Mouse (Mus musculus) layer of hippocampus, adult 18-20 months (tissue): ENCODE data around the gene Tmem198. TPM values are rescaled to one million over a fixed set of nuclear protein-coding genes. Genes with fewer than 3 reads are reported as not detected.

Experiments used
- DNase-seq, 2 experiments: peaks; one replicate each; pipeline ENCODE4 v3.0.0; 2022; ENCODE audit warnings: low spot score in 2 of 2
- total RNA-seq, 2 experiments: library from RNA; stranded (reverse); gene quantifications; 2 replicates each; pipeline ENCODE4 v1.2.3; 2021

The Tmem198 gene
- total RNA-seq, 2 experiments from 2014 or later: 68.6 to 70.6 TPM

DNA sequence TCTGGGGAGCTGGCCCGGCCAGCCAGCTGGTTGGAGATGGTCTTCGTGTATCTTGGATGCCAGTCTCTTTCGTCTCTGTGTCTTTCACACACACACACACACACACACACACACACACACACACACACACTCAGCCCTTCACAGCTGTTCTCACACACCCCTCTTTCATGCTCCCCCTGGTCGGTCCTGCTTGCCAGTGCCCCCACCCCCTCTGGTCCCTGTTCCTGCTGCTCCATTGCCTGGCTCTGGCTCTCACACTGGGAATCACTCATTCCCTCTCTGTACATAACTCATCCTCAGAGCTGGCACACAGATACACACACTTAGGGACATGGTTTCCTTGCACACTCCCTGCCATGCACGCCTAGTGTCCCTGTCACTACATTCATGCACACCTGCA, 27.4 kb upstream of the Tmem198 start:
- DNase-seq: no peak

DNA sequence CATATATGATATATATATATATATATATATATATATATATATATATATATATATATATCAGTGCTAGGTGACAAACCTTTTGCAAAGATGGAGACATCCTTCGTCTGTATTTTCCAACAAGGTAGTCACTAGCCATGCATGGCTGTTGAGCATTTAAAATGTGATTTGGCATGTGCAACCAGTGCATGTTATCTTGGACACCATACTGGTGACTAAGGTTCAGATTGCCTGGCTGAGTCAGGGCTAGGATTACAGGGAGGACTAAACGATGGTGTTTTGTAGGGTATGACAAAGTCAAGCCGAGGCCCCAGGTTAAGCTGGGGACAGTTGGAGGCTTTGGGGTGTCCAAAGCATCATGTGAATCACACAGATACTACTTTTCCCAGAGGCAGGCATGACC, 23.9 kb upstream of the Tmem198 start:
- DNase-seq: no peak

DNA sequence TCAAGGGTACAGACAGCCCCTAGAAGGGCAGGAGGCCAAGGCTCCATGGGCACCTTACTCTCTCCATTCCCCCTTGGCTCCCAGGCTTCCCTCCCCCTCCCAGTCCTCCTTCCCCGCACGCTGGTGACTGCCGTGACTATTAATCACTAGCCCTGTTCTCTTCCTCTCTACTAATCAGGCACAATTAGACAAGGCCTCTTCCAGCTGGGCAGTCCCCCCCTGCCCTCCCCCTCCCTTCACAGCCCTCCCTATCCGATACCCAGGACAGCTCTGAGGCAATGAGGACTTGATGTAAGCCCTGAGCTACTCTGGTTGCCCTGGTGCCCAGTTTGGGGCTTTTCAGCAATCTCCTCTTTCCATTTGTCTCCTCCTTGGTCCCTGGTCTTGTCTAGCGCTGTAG, 23.4 kb upstream of the Tmem198 start:
- no peak for DNase-seq

DNA sequence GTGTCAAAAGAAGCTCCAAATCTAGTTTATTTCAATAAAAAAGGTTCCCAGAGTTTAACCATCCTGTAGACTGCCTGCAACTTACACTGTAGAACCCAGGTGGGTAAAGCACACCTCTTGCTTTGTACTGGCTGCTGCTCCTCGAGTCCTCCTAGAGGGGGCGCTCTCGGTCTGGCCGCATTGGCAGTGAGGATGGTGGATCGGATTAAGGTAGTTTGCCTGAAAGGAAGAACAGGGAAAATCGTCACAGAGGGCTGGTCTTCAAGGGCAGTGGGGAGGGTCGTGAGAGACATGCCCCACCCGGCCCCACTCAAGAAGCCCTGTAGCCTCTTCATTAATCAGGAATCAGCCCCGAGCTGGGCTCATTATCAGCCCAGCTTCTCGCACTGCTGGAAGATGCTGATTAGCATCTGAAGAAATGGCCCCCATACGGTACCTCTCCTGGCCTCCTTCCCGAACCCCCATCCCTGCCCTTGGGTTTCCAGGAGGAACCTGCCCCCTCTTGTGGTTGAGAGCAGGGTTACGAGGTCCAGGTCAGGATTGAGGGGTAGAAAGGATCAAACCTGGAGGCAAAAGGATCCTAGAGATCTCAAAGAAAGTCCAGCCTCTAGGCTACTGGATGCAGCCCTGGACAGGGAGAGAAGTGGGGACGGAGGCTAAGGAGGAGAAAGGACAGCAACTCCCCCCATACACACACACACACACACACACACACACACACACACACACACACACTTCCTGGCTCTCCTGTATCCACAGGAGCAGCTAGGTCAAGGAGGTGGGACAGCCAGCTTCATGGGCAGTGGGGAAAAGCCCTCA, 22.4 kb upstream of the Tmem198 start:
- no peak for DNase-seq

DNA sequence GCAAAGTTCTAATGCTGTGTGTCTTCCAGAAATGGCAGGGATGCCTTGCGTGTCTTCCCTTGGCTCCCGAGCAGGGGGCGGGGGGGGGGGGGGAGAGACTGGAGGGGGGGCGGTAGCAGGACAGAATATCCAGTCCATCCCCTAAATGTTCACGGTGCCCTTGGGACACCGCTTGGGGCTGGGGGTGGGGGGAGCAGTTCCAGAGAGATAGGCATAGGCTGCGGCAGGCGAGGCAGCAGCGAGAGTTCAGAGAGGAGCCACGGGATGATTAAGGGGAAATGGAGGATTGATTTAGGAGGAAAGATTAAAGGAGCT, 21.7 kb upstream of the Tmem198 start:
- DNase-seq: no peak

DNA sequence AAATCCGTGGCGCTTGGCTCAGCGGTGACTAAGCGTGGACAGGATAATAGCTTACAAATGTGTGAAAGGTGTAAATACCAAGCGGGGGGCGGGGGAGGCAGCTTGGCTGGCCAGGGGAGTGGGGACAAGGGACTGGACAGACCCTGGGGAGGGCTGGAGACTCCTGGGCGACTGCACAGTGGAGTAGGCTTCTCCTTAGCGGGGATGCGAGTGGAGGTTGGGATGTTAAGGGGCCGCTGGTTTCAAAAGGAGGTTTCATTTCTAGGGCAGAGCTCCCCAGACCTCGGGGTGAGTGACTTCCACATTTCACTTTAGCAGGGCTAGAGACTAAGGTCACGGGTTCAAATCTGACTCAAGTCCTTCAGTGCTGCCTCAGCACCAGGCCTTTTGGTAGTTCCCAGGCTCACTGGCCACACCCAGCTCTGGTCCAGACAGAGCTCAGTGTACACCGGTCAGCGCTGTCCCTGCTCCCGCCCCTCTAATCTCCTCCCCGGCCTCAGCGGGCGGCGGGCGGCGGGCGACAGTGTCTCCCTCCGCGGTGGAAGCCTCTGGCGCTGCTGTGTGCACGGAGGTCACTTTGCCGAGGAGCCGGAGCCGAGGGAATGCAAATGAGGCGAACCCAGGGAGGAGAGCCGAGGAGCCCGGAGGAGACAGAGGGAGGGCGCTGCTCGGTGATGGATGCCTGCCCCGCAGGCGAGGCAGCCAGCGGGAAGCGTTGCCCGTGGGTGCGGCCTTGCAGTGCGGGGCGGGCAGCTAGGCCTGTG, 21.1 kb upstream of the Tmem198 start:
- peak in 1 of 2 experiments; percentile 41 for DNase-seq

DNA sequence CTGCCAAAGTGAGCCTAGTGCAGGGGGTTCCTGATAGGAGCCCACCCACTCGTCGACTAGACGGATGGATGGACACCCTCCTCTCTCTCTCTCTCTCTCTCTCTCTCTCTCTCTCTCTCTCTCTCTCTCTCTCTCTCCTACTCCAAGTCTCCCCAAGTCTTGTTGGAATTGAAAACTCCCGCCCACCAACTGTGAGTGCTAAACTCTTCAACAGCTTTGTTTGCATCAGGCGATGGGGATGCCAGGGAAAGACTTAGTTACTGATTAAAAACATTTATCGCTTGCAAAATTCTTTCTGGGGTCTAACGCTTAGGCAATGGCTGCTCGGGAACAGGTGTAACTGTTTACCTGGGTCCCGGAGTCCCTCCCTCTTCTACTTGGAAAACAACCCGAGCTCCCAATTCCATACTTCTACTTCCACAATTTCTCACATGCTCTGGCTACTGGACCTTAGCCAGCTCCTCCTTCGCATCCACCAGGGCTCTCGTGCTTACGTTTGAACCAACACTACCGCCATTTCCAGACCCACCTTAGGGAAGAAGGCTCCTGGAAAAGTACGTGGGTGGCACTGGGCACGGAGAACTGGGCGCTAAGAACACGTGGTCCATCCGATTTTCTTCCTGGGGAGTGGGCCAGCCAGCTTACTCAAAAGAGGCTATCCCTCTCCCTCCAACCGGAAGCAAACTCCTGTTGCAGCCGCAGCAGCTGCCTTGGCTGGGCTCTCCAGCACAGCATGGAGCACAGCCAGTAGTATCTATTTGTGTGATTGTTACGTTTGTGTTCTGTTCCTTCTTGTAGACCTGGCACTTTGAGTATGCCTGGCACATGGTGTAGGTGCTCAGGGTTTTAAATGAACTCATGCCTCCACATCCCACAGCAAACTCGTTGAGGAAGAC, 20.3 kb upstream of the Tmem198 start:
- peak; percentile 50 to 67 for DNase-seq

DNA sequence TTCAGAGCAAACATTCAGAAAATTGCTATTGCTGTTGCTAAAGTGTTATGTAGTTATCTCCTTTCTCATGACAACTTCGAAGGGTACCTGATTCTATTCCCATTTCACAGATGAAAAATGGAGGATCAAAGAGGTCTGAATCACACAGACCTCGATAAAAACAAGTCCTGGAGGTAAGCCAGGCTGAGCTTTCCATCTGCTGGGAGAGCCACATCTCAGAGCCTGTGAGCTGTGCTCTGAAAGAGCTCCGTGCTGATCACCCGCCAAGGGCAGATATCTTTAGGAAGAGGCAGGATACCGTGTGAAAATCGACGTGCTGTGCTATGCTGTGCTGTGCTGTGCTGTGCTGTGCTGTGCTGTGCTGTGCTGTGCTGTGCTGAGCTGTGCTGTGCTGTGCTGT, 19.0 kb upstream of the Tmem198 start:
- no peak for DNase-seq

DNA sequence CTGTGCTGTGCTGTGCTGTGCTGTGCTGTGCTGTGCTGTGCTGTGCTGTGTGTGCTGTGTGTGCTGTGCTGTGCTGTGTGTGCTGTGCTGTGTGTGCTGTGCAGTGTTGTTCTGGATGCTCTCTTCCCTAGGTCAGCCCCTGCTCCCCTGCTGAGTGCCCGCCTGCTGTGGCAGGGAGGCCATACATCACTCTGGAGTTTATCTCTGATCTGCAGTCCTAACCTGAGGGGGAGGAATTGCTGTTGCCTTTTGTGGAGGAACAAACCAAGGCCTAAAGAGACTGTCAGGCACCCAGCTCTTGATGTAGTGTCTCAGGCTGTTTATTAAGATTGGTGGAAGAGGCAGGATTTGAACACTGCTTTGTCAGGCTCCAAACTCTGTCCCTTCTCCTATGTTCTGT, 16.7 kb upstream of the Tmem198 start:
- DNase-seq: no peak

DNA sequence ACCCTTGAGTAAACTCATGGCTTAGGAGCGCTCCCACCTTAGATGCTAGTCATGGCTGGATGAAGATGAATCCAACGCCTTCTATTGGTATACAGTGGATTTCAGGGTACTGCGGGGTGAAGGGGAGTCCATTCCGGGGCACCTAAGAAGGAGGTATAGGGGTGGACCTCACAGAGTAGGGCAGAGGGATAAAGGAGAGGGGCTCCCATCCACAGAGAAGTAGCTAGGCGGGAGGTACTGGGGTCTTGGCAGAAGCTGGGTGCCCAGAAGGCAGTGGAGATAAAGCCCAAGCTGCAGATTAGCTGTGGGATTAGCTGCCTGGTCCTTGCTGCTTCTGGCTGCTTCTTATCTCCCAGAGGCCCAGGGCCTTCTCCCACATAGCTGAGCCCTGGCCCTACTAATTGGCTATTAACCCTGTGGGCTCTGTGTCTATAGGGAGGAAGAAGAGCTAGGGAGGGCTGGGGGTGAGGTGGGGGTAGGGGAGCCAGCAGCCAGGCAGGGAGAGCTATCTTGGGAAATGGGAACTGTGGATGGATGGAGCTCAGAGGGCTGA, 15.6 kb upstream of the Tmem198 start:
- no peak for DNase-seq

DNA sequence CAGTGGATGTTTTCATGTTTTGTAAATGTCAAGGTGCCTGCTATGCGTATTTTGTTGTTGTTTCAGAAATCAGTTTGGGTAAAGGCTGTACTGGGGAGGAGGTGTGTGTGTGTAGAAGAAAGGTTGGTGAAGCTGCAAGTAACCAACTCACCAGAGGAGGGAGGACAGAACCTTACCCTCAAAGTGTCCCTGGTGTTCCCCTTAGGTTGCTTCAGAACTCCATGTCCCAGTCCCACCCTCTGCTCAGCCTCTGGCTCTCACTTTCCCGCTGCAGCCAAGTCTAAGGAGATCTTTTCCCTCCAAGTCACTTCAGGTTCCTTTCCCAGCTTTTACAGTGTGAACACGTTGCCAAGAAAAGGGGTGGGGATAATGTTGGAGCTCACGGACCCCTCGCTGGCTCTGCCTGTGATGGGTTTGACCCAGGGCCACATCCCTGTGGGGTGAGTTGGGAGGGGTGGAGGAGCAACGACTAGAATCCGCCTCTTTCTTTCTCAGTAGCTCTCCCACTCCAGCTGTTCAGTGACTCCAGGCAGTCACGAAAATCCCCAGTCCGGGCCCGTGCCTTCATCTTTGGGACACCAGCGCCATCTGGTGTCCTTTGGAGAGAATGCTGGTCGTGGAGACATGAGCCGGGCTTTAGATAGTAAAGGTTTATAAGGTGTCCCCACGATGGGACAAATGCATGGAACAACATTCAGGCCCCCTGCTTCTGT, 12.0 kb upstream of the Tmem198 start:
- DNase-seq: peak; percentile 67 to 90

DNA sequence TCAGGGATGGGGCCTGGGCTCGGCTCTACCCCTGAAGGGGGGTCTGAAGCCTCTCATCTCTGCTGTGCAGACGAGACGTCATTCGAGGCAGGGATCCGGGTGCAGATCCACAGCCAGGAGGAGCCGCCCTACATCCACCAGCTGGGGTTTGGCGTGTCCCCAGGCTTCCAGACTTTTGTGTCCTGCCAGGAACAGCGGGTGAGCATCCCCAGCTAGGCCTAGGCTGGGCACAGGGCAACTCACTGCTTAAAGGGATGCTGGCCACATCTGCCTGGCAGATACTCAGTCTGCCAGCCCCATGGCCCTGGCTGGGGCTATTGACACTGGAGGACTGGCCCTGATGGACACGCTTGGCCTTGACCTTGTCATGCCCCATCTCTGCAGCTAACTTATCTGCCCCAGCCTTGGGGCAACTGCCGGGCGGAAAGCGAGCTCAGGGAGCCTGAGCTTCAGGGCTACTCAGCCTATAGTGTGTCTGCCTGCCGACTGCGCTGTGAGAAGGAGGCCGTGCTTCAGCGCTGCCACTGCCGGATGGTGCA, 10.0 kb upstream of the Tmem198 start:
- no peak for DNase-seq

DNA sequence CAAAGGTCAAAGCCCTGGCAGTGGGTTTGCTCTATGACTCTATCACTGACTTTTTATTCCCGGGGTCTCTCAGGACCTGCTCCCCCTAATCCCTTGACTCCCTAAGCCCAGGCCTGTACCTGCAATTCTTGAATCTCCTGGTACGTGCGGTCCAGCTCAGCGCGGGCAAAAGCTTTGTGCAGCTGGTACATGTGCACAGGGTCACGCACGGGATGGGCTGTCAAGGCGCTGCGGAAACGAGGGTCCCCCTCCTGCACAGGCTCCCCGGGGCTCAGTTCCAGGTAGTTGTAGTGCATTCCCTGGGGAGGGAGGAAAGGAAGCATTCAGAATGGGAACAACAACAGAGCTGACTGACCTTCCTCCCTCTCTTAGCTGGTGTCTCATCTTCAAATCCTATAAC, 2.9 kb upstream of the Tmem198 start:
- no peak for DNase-seq

DNA sequence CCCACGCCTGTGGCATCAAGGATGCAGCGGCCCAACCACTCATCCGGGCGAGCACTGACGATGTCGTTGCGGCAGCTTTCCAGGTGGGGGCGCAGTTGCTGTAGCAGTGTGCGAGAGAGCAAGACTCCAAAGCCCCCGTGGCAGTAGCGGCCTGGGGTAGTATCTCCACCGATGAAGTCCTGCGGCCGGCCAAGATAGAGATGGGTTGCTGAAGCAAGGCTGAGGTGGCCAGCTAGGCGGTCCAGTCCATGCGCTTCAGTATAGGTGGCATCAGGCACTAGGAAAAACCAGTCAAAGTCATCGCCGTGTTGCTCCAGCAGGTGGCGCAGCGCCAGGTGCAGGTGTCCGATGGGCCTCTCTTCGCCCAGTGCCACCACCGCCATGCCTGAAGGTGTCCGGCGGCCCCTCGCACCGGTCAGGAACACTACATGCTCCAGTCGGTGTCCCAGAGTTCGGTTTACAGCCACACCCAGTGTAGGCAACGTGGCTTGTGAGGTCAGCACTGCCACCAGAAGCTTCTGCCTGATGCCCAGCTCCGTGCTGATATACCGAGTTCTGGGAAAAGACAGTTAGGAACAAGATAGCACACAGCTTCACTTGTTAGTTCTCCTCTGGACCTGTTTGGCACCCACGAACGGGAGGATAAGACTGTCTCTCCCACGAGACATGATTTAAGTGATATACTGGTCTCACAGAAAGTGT, 1.9 kb upstream of the Tmem198 start:
- peak; percentile 71 to 87 for DNase-seq

DNA sequence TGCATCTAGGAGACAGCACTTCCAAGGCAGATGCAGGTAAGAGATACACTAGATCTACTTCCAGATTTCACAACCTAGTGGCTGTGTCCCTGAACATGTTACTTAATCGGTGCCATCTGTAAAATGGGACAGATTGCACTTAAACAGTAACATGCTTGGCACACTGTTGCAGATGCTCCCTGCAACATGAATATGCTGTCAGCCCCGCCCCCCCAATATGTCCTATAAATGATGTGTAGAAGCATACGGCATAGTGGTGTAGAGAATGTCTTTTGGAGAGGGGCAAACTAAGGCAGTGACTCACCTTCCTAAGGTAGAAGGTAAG, 1.4 kb upstream of the Tmem198 start:
- peak in 1 of 2 experiments; percentile 70 for DNase-seq

DNA sequence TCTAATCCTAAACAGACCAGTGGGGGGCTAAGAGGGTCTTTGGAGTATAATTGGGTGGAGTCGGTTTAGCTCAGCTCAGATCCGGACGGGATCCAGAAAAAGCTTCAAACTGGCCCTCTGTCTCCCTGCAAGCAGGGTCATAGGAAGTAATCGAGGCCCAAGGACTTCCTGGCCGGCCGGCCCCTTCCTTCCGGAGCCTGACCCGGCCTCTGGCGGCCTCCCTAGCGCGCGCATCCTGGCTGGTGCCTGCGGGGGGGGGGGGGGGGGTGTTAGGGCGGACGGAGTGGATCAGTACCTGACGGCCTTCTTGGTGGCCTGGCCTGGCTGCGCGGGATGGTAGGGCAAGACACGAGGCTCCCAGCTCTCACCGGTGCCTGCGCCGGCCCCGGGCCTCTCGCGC, 835 bp upstream of the Tmem198 start:
- no peak for DNase-seq

DNA sequence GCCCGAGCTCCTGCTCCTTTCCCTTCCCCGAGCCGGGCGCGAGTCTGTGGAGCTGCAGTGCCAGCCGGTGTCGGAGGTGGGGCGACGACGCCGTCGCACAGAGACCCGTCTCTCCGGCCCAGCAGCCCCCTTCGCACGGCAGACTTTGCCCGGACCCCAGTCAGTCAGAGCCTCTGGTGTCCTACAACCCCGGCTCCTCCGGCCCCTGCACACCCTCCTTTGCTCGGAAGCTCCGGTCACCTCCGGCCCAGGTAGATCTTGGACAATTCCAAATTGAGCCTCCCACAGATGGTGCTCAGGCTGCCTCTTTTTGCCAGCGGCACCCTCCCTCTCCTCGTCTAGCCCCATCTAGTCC, 280 bp downstream of the Tmem198 start:
- peak in 1 of 2 experiments; percentile 34 for DNase-seq

DNA sequence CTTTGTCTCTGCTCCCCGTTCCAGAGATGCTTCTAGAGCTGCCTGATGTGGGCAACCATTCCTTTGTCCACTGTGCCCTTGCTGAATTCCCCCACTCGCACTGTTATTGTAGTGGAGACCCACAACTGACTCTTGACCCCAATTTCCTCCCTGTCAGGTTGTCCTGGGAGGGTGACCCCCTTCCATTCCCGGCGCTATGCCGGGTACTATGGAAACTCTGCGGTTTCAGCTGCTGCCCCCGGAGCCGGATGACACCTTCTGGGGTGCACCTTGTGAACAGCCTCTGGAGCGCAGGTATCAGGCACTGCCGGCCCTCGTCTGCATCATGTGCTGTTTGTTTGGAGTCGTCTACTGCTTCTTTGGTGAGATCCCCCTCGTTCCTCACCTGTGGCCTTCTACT, 704 bp downstream of the Tmem198 start:
- DNase-seq: no peak

DNA sequence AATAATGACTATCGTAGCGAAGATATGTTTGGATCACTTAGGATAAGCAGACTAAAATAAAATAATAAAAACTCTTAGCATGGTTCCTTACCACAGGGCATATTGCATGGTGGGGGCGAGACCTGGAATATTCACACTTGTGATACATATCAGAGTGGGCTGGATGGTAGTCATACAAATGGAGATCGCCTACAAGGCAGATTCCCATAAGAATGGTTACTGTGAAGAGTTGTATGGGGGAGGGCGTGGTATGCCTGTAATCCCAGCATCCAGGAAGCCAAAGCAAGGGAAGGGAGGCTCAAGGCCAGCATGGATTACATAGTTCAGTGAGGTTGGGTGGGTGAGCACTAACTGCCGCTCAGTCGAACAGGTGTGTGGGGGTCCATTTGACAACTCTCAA, 1.4 kb downstream of the Tmem198 start:
- peak in 1 of 2 experiments; percentile 66 for DNase-seq

DNA sequence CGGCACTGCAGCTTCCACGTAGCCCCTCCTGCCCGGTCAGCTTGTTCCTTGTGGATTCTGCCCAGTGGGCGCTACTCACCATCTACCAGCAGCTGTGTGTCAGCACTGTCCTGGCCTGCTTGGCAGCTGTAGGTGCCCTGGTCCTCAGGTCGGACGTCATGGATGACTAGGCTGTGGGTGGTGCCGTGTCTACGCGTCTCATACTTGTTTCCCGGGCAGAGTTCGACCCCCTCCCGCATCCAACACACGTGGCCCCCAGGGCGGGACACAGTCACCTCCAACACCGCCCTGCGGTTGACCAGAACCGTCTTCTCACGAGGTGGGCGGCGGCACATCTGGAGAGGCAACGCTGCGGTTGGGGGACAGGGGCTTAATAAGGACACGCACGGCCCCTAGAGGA, 7.2 kb downstream of the Tmem198 start:
- DNase-seq: no peak
